Comparison of ENCODE assay signal across 22 mouse cellular contexts in the genomic region with DNA sequence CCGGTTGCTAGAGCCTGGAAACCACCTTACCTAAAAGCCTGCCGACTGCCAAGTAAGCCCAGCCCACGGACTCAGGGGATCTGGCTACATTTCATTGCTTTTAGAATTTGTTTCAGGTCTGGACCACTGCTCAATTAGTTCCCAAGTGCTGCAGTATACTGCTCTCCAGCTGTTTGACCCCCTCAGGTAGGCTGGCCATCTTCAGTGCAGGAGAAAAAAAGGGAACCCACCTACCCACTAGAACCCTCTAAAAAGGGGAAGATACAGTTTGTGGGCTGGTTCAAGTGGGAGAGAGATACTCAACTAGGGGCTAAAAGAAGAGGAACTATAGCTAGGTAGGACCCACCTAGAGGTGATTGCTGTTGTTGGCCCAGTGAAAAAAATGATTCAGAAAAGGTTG. TPM values are rescaled to one million over a fixed set of nuclear protein-coding genes. Genes with fewer than 3 reads are reported as not detected.
A peak's percentile ranks its signal among the peaks of the same experiment; 100 is the strongest.
DNase-seq lines count a peak whose midpoint lies in the region; ATAC-seq and TF ChIP-seq lines count a peak whose summit lies in the region.
"Had no signal": no experiment of that assay in that cellular context is flagged by ENCODE, and none has a peak within 500 bp of the region (broad histone marks: within the 10 kb centered on the region; RNA-seq: fewer than 3 reads in every experiment).

No protein-coding gene starts in this region.

- H3K9me3 ChIP-seq in CH12.LX (replicated peaks; ENCODE audit: low read length) (no peaks in the 10 kb centered on the region), MEL (replicated peaks; ENCODE audit: insufficient read depth, low read length) (no peaks in the 10 kb centered on the region)
- no peaks in the 10 kb centered on the region for H3K9me3 ChIP-seq in liver, embryonic 12.5 days (replicated peaks)
- H3K9me3 ChIP-seq: limb, embryonic 12.5 days had no signal

- peaks cover 16 to 44% of the 10 kb centered on the region in 2 experiments for H3K4me1 ChIP-seq in CH12.LX (ENCODE audit: control insufficient read depth in 1 of 2, insufficient read depth in 2 of 2)
- H3K4me1 ChIP-seq in MEL (ENCODE audit: control insufficient read depth in 1 of 2, insufficient read depth in 2 of 2, low read length in 2 of 2): peaks cover 6 to 12% of the 10 kb centered on the region in 2 experiments; a peak in 3 of 4 replicates
- peaks cover 30% of the 10 kb centered on the region for H3K4me1 ChIP-seq in liver, embryonic 12.5 days

- dilution Hi-C loops in CH12.LX (cut with MboI; ENCODE audit: extremely low pct_ligation_motif_present, extremely low pct_unique_long_range_greater_than_20kb, low sequenced_read_pairs): no loop called here

- H3K27me3 ChIP-seq in CH12.LX (replicated peaks) (no peaks in the 10 kb centered on the region), MEL (ENCODE audit: control insufficient read depth in 1 of 2, insufficient read depth in 2 of 2, low read length in 2 of 2) (peaks cover 11 to 16% of the 10 kb centered on the region in 2 experiments)
- H3K27me3 ChIP-seq in liver, embryonic 12.5 days (replicated peaks): no peaks in the 10 kb centered on the region
- H3K27me3 ChIP-seq: limb, embryonic 12.5 days had no signal

- DNase-seq in CH12.LX (ENCODE audit: extremely low read depth) (peak; percentile 32), MEL (ENCODE audit: low read depth, low spot score) (peak; percentile 75)
- DNase-seq in T-cell, adult 2 months (ENCODE audit: low spot score): no peak
- DNase-seq in kidney, adult 9 months: no peak
- no peak for DNase-seq in kidney, postnatal 4 days
- DNase-seq: adrenal gland, adult 8-10 months; cerebellum, adult 9-11 months; right cerebral cortex, adult 18-20 months had no signal

- H3K9ac ChIP-seq in CH12.LX (ENCODE audit: insufficient read depth, low read depth) (no peak overlapping the region), MEL (ENCODE audit: control insufficient read depth, low read depth, low read length, poor library complexity, severe bottlenecking) (peak overlapping the region; percentile 42; the same call in 1 of the 2 replicates)
- 0 out of 2 replicates have a peak overlapping the region, but pooled peaks have one; percentile 36 for H3K9ac ChIP-seq in liver, embryonic 12.5 days
- H3K9ac ChIP-seq: hindbrain, embryonic 14.5 days; limb, embryonic 12.5 days; lung, embryonic 14.5 days had no signal

- TF ChIP-seq EP300 in CH12.LX (IDR thresholded peaks at IDR 0.05; ENCODE audit: low read length): no peak
- peak in 1 of 2 experiments; percentile 8; a peak in 2 of 4 replicates for TF ChIP-seq EP300 in MEL (IDR thresholded peaks at IDR 0.05; ENCODE audit: low read depth in 1 of 2, low read length in 2 of 2)

- H3K4me2 ChIP-seq in CH12.LX (ENCODE audit: insufficient read depth, low read depth, poor library complexity, severe bottlenecking): peak overlapping the region; percentile 4; the same call in 1 of the 2 replicates
- peak overlapping the region; percentile 45 for H3K4me2 ChIP-seq in liver, embryonic 12.5 days
- H3K4me2 ChIP-seq: heart, embryonic 11.5 days; hindbrain, embryonic 14.5 days; limb, embryonic 12.5 days; lung, embryonic 14.5 days; midbrain, embryonic 11.5 days had no signal

- WGBS in liver, embryonic 12.5 days (ENCODE audit: insufficient replicate concordance): 26% methylated on average over 3 of the region's 3 CpGs

- TF ChIP-seq POLR2A in CH12.LX (IDR thresholded peaks at IDR 0.05; ENCODE audit: low read depth, low read length): no peak
- TF ChIP-seq POLR2A in MEL (IDR thresholded peaks at IDR 0.05; ENCODE audit: control insufficient read depth in 1 of 2, insufficient read depth in 1 of 2, low read depth in 1 of 2, low read length in 2 of 2, poor library complexity in 1 of 2): no peak

- H3K36me3 ChIP-seq in CH12.LX (replicated peaks in 1 of 2; ENCODE audit: control insufficient read depth in 1 of 2, insufficient read depth in 1 of 2, low read length in 1 of 2) (peaks cover 0 to 7% of the 10 kb centered on the region in 2 experiments), MEL (ENCODE audit: control insufficient read depth in 1 of 2, insufficient read depth in 2 of 2, low read length in 2 of 2) (no peaks in the 10 kb centered on the region; a peak in 1 of 4 replicates)
- no peaks in the 10 kb centered on the region for H3K36me3 ChIP-seq in liver, embryonic 12.5 days
- H3K36me3 ChIP-seq: limb, embryonic 12.5 days had no signal

- H3K27ac ChIP-seq in CH12.LX (ENCODE audit: insufficient read depth, low read depth): no peak overlapping the region
- 0 out of 2 replicates have a peak overlapping the region, but pooled peaks have one; percentile 9 for H3K27ac ChIP-seq in MEL (ENCODE audit: control insufficient read depth, low read depth, low read length)
- H3K27ac ChIP-seq in liver, embryonic 12.5 days: peak overlapping the region; percentile 46
- H3K27ac ChIP-seq: hindbrain, embryonic 14.5 days; limb, embryonic 12.5 days had no signal

- TF ChIP-seq CTCF in CH12.LX (conservative IDR thresholded peaks at IDR 0.05 in 1 of 2, IDR thresholded peaks at IDR 0.05 in 1 of 2; ENCODE audit: low read depth in 2 of 2, low read length in 2 of 2) (no peak), MEL (IDR thresholded peaks at IDR 0.05 in 2 of 3, conservative IDR thresholded peaks at IDR 0.05 in 1 of 3; ENCODE audit: control insufficient read depth in 1 of 3, insufficient read depth in 1 of 3, low read depth in 2 of 3, low read length in 3 of 3, poor library complexity in 1 of 3, severe bottlenecking in 1 of 3) (no peak; a peak in 1 of 6 replicates)

- TF ChIP-seq RAD21 in CH12.LX (IDR thresholded peaks at IDR 0.05; ENCODE audit: low read depth, low read length) (no peak), MEL (IDR thresholded peaks at IDR 0.05; ENCODE audit: low read depth, low read length) (no peak)

- H3K79me2 ChIP-seq in CH12.LX (replicated peaks; ENCODE audit: control insufficient read depth, extremely low read depth, insufficient read depth, poor library complexity, severe bottlenecking) (peaks cover 2% of the 10 kb centered on the region), MEL (ENCODE audit: control insufficient read depth, insufficient read depth, low read length, poor library complexity) (peaks cover 2% of the 10 kb centered on the region)

- H3K4me3 ChIP-seq in CH12.LX (replicated peaks in 1 of 3; ENCODE audit: low read depth in 2 of 3, low read length in 2 of 3, poor library complexity in 1 of 3): peak overlapping the region in 2 of 3 experiments; percentile 15 to 23
- H3K4me3 ChIP-seq in MEL (ENCODE audit: control insufficient read depth in 1 of 2, insufficient read depth in 1 of 2, low read depth in 2 of 2, low read length in 2 of 2): peak overlapping the region; percentile 30 to 72; a peak in 3 of 4 replicates
- no peak overlapping the region for H3K4me3 ChIP-seq in liver, embryonic 12.5 days
- H3K4me3 ChIP-seq: limb, embryonic 12.5 days had no signal

- in situ Hi-C loops in CH12.LX (cut with MboI; ENCODE audit: low pct_ligation_motif_present, low pct_unique_long_range_greater_than_20kb, low sequenced_read_pairs): loop anchor here (5.0 to 25.0 kb wide), 2 partner anchors 75 to 305 kb away; a partner anchor contains a TSS

- ATAC-seq in liver, embryonic 12.5 days: no peak
- peak; percentile 18 for ATAC-seq in megakaryocyte progenitor cell, adult 5-6 weeks (replicated peaks; ENCODE audit: poor library complexity)
- ATAC-seq: forebrain, embryonic 16.5 days had no signal

TF ChIP-seq in MEL, 35 proteins besides CTCF, POLR2A, EP300 and RAD21 (continues in another document):
- TF ChIP-seq ELF1 (IDR thresholded peaks at IDR 0.05; ENCODE audit: low read depth, low read length): no peak

RNA-seq across cellular contexts. Expression of a gene that starts 0.8 kb away (rescaled TPM):
- total RNA-seq in CH12.LX (2012; rRNA removed) (0.13 TPM in 1 of 2 replicates, not detected in the other), CH12.LX (2014; rRNA removed) (not detected in 2 replicates), MEL (2012; rRNA removed) (not detected in 2 replicates)
- polyA plus RNA-seq in CH12.LX (2012; ENCODE audit: insufficient read length, low read depth) (0.45 TPM in 1 of 2 replicates, not detected in the other), MEL (2012; ENCODE audit: insufficient read depth in 1 of 2, insufficient read length in 2 of 2, low read depth in 1 of 2, low replicate concordance in 2 of 2, missing spikeins in 1 of 2) (under 1 TPM in 1 of 2 experiments, not detected in 1; 0.08 TPM)
- 0.12 TPM in 1 of 2 replicates, not detected in the other for polyA plus RNA-seq in liver, embryonic 12.5 days (2016; fragmentation: Nextera tagmentation; extraction: Ambion mirVana)
- not detected in 2 replicates for total RNA-seq in megakaryocyte progenitor cell, adult 5-6 weeks (2015)
- total RNA-seq in megakaryocyte progenitor cell, adult 5-6 weeks (2017): not detected in 2 replicates
- total RNA-seq: adrenal gland, adult 8-10 months; gastrocnemius, postnatal 4 days; heart, postnatal 10 days; layer of hippocampus, postnatal 10 days; left cerebral cortex, postnatal 10 days had no signal
- polyA plus RNA-seq: forebrain, embryonic 16.5 days; hindbrain, embryonic 14.5 days; limb, embryonic 12.5 days; neural tube, embryonic 11.5 days; small intestine, adult 2 months had no signal

RNA-seq across cellular contexts. Expression of a gene that starts 4.7 kb away (rescaled TPM):
- total RNA-seq in CH12.LX (2012; rRNA removed) (80.7 and 90.4 TPM in 2 replicates), CH12.LX (2014; rRNA removed) (126 and 127 TPM in 2 replicates), MEL (2012; rRNA removed) (88.2 and 99.5 TPM in 2 replicates)
- polyA plus RNA-seq in CH12.LX (2012; ENCODE audit: insufficient read length, low read depth) (92.0 and 92.1 TPM in 2 replicates), MEL (2012; ENCODE audit: insufficient read depth in 1 of 2, insufficient read length in 2 of 2, low read depth in 1 of 2, low replicate concordance in 2 of 2, missing spikeins in 1 of 2) (100 to 1,000 TPM in 1 of 2 experiments, not detected in 1; 119 TPM)
- 93.4 and 95.8 TPM in 2 replicates for polyA plus RNA-seq in liver, embryonic 12.5 days (2016; fragmentation: Nextera tagmentation; extraction: Ambion mirVana)
- total RNA-seq in megakaryocyte progenitor cell, adult 5-6 weeks (2015): 47.1 and 60.0 TPM in 2 replicates
- 99.2 and 119 TPM in 2 replicates for total RNA-seq in megakaryocyte progenitor cell, adult 5-6 weeks (2017)

RNA-seq across cellular contexts. Expression of a gene that starts 28.1 kb away (rescaled TPM):
- 54.5 and 57.6 TPM in 2 replicates for total RNA-seq in CH12.LX (2012; rRNA removed)
- 45.5 and 51.1 TPM in 2 replicates for total RNA-seq in CH12.LX (2014; rRNA removed)
- polyA plus RNA-seq in CH12.LX (2012; ENCODE audit: insufficient read length, low read depth): 54.6 and 62.7 TPM in 2 replicates
- total RNA-seq in MEL (2012; rRNA removed): 50.6 and 51.9 TPM in 2 replicates
- polyA plus RNA-seq in MEL (2012; ENCODE audit: insufficient read depth in 1 of 2, insufficient read length in 2 of 2, low read depth in 1 of 2, low replicate concordance in 2 of 2, missing spikeins in 1 of 2): 100 to 1,000 TPM in 1 of 2 experiments, 10 to 100 TPM in 1; 57.9 to 338 TPM
- polyA plus RNA-seq in liver, embryonic 12.5 days (2016; fragmentation: Nextera tagmentation; extraction: Ambion mirVana): 43.6 and 45.0 TPM in 2 replicates
- total RNA-seq in megakaryocyte progenitor cell, adult 5-6 weeks (2015): 25.0 and 30.7 TPM in 2 replicates
- total RNA-seq in megakaryocyte progenitor cell, adult 5-6 weeks (2017): 37.4 and 40.0 TPM in 2 replicates

RNA-seq across cellular contexts. Expression of a gene that starts 33.0 kb away (rescaled TPM):
- total RNA-seq in CH12.LX (2012; rRNA removed) (4.1 and 9.3 TPM in 2 replicates), CH12.LX (2014; rRNA removed) (6.2 and 6.7 TPM in 2 replicates), MEL (2012; rRNA removed) (0.10 and 0.23 TPM in 2 replicates)
- polyA plus RNA-seq in CH12.LX (2012; ENCODE audit: insufficient read length, low read depth) (5.3 and 6.0 TPM in 2 replicates), MEL (2012; ENCODE audit: insufficient read depth in 1 of 2, insufficient read length in 2 of 2, low read depth in 1 of 2, low replicate concordance in 2 of 2, missing spikeins in 1 of 2) (under 1 TPM in 1 of 2 experiments, not detected in 1; 0.64 TPM)
- 15.5 and 16.9 TPM in 2 replicates for polyA plus RNA-seq in liver, embryonic 12.5 days (2016; fragmentation: Nextera tagmentation; extraction: Ambion mirVana)
- 1.2 and 1.8 TPM in 2 replicates for total RNA-seq in megakaryocyte progenitor cell, adult 5-6 weeks (2015)
- 1.9 and 5.4 TPM in 2 replicates for total RNA-seq in megakaryocyte progenitor cell, adult 5-6 weeks (2017)

Comparison
In these comparisons a context has a peak if more than half of its experiments do, and no peak if none do; other contexts are left out.
1. DNase-seq: peak in CH12.LX (single experiment) and MEL (single experiment); none in T-cell, adult 2 months (single experiment), kidney, adult 9 months (single experiment) and kidney, postnatal 4 days (0 of 2).